Mouse (Mus musculus): ENCODE data around the gene Slc30a6. TPM values are rescaled to one million over a fixed set of nuclear protein-coding genes. Genes with fewer than 3 reads are reported as not detected.
A peak's percentile ranks its signal among the peaks of the same experiment; 100 is the strongest.

The Slc30a6 gene
- 10 to 100 TPM; 15.8 to 19.6 TPM for total RNA-seq (2021)

GRCm38 (mm10) chr17:74395383-74396065, at the start of gene Slc30a6:
Slc30a6 (plus strand) TSS chr17:74395608.
- DNase-seq = peak; percentile 97
- intact Hi-C loops (cut with DNase I) = no loop called here

- no peak for DNase-seq
- intact Hi-C loops (cut with DNase I) = no loop called here
These were observed 31.8 kb upstream of the Slc30a6 start for GRCm38 (mm10) chr17:74363592-74363991.

GRCm38 (mm10) chr17:74376916-74377315, 18.5 kb upstream of the Slc30a6 start:
- intact Hi-C loops (cut with DNase I) = no loop called here
- DNase-seq = no peak

- intact Hi-C loops (cut with DNase I) = loop anchor here (10.0 kb wide), 1 partner anchor 228 kb away; no protein-coding TSS in a partner anchor
- DNase-seq = no peak
These were observed 8.8 kb upstream of the Slc30a6 start for GRCm38 (mm10) chr17:74386657-74387056.

- intact Hi-C loops (cut with DNase I) = loop anchor here (10.0 kb wide), 1 partner anchor 225 kb away; no protein-coding TSS in a partner anchor
- no peak for DNase-seq
These were observed 5.6 kb upstream of the Slc30a6 start for GRCm38 (mm10) chr17:74389847-74390246.

- DNase-seq = no peak
- intact Hi-C loops (cut with DNase I) = no loop called here
These were observed 1.0 kb upstream of the Slc30a6 start for GRCm38 (mm10) chr17:74394381-74394780.

- intact Hi-C loops (cut with DNase I) = no loop called here
- DNase-seq = no peak
These were observed 553 bp upstream of the Slc30a6 start for GRCm38 (mm10) chr17:74394855-74395254.

GRCm38 (mm10) chr17:74396766-74397165, 1.4 kb downstream of the Slc30a6 start:
- intact Hi-C loops (cut with DNase I) = no loop called here
- DNase-seq = no peak

- DNase-seq = no peak
- intact Hi-C loops (cut with DNase I) = no loop called here
These were observed 1.8 kb downstream of the Slc30a6 start for GRCm38 (mm10) chr17:74397173-74397572.

- DNase-seq = no peak
- intact Hi-C loops (cut with DNase I) = no loop called here
These were observed 7.2 kb downstream of the Slc30a6 start for GRCm38 (mm10) chr17:74402486-74403222.

- no peak for DNase-seq
- intact Hi-C loops (cut with DNase I) = no loop called here
These were observed 11.1 kb downstream of the Slc30a6 start for GRCm38 (mm10) chr17:74406487-74406886.

- no peak for DNase-seq
- intact Hi-C loops (cut with DNase I) = no loop called here
These were observed 14.3 kb downstream of the Slc30a6 start for GRCm38 (mm10) chr17:74409722-74410121.

- intact Hi-C loops (cut with DNase I) = no loop called here
- DNase-seq = no peak
These were observed 17.9 kb downstream of the Slc30a6 start for GRCm38 (mm10) chr17:74413324-74413723.

- intact Hi-C loops (cut with DNase I) = no loop called here
- no peak for DNase-seq
These were observed 19.3 kb downstream of the Slc30a6 start for GRCm38 (mm10) chr17:74414671-74415070.

GRCm38 (mm10) chr17:74416841-74417360, 21.5 kb downstream of the Slc30a6 start:
- no peak for DNase-seq

GRCm38 (mm10) chr17:74418171-74418570, 22.8 kb downstream of the Slc30a6 start:
- intact Hi-C loops (cut with DNase I) = no loop called here
- DNase-seq = no peak

More at GRCm38 (mm10) chr17:74416841-74417360, 21.5 kb downstream of the Slc30a6 start:
- intact Hi-C loops (cut with DNase I) = no loop called here

GRCm38 (mm10) chr17:74420656-74421055, 25.2 kb downstream of the Slc30a6 start:
- DNase-seq = no peak
- intact Hi-C loops (cut with DNase I) = no loop called here

GRCm38 (mm10) chr17:74424401-74425005, 29.1 kb downstream of the Slc30a6 start:
- DNase-seq = peak; percentile 53
- intact Hi-C loops (cut with DNase I) = no loop called here

GRCm38 (mm10) chr17:74430074-74430473, 34.7 kb downstream of the Slc30a6 start:
- intact Hi-C loops (cut with DNase I) = no loop called here
- DNase-seq = no peak

GRCm38 (mm10) chr17:74431481-74431880, 36.1 kb downstream of the Slc30a6 start:
- peak; percentile 14 for DNase-seq
- intact Hi-C loops (cut with DNase I) = no loop called here

GRCm38 (mm10) chr17:74432631-74433030, 37.2 kb downstream of the Slc30a6 start:
- intact Hi-C loops (cut with DNase I) = no loop called here
- no peak for DNase-seq

Data from left cerebral cortex, postnatal 4 days (tissue).